Mouse (Mus musculus): ENCODE results near the gene Gja4. TPM values are rescaled to one million over a fixed set of nuclear protein-coding genes. Genes with fewer than 3 reads are reported as not detected.

The Gja4 gene
- 2.3 and 3.4 TPM in 2 replicates for polyA plus RNA-seq (2012; ENCODE audit: insufficient read depth, insufficient read length, missing spikeins)

DNA sequence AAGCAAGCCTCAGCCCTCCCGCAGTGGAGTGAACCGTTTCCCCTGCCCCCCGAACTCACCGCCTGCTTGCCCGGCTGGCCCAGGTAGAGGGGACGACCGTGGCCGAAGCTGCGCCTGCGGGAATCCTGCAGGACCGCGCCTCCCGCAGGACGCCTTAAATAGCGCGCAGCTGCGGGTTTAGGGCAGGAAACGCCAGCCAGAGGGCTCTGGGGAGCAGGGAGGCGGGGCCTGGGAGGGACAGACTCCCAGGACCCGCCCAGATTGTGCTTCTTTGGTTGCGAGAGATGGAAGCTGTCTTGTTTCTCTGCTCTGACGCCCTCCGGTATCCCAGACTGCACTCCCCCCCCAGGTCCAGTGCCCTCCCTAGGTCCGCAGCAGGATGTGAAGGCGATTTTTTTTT lies at the start of gene Gja4:
Gene Gja4, minus strand, starts transcription at position 179 of the 400 bp plus-strand sequence.
- Histone ChIP-seq H3K27ac (replicated peaks; ENCODE audit: low read depth, low read length) (peak within 1 kb of the TSS; percentile 63), H3K4me1 (ENCODE audit: control insufficient read depth, insufficient read depth, insufficient read length, low read length) (no peaks in the 10 kb centered on the region), H3K4me3 (ENCODE audit: insufficient read depth, low read depth, low read length) (peak within 1 kb of the TSS; percentile 70)

DNA sequence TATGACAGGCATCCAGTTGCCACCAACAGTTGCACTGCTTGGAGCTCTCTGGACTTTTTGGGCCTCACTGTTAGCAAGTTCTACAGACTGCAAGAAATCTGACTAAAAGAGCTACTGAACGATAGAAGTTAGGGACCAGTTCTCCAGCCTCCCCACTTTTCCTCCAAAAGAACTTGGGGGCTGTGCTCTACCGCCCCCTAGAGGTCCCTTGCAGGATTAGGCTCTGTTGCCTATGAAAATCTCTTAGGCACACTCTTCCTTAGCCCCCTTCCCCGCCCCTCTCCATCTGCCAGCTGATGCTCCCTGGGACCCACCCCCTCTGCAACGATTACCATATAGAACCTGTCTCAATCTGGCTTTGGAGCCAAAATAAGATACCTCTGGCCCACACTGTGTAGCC lies 49.5 kb upstream of the Gja4 start:
- Histone ChIP-seq H3K4me1 (ENCODE audit: control insufficient read depth, insufficient read depth, insufficient read length, low read length) (no peaks in the 10 kb centered on the region), H3K4me3 (ENCODE audit: insufficient read depth, low read depth, low read length) (no peak overlapping the region), H3K27ac (replicated peaks; ENCODE audit: low read depth, low read length) (no peak overlapping the region)

GRCm38 (mm10) chr4:127362520-127362919 lies 48.7 kb upstream of the Gja4 start:
- Histone ChIP-seq H3K4me3 (ENCODE audit: insufficient read depth, low read depth, low read length) (no peak overlapping the region), H3K4me1 (ENCODE audit: control insufficient read depth, insufficient read depth, insufficient read length, low read length) (no peaks in the 10 kb centered on the region), H3K27ac (replicated peaks; ENCODE audit: low read depth, low read length) (no peak overlapping the region)

DNA sequence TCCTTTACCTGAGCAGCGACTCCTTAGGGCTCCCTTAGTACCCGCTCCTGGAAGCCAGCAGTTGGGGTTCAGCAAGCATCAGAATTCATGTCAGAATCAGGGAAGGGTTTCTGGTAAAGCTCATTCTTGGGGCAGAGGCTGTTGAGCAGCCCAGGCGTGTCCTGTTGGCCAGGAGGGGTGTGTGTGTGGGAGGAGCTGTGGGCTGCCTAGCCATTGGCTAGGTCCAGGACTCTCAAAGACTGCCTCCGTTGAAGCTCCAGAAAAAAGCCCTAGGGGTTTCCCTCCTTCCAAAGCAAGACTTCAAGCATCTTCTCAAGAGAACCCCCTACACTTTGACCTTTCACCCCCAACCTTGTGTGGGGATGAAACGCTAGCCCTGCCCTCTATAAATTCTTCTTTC lies 44.2 kb upstream of the Gja4 start, which contains the start of gene Gjb5:
Gene Gjb5, minus strand, starts transcription at position 164 of the 400 bp plus-strand sequence.
- no peak within 1 kb of the TSS for H3K4me3 ChIP-seq (ENCODE audit: insufficient read depth, low read depth, low read length)
- H3K4me1 ChIP-seq (ENCODE audit: control insufficient read depth, insufficient read depth, insufficient read length, low read length) = no peaks in the 10 kb centered on the region
- no peak within 1 kb of the TSS for H3K27ac ChIP-seq (replicated peaks; ENCODE audit: low read depth, low read length)

GRCm38 (mm10) chr4:127354506-127355485 lies 41.0 kb upstream of the Gja4 start:
- Histone ChIP-seq H3K4me1 (ENCODE audit: control insufficient read depth, insufficient read depth, insufficient read length, low read length) (no peaks in the 10 kb centered on the region), H3K4me3 (ENCODE audit: insufficient read depth, low read depth, low read length) (no peak overlapping the region), H3K27ac (replicated peaks; ENCODE audit: low read depth, low read length) (no peak overlapping the region)

DNA sequence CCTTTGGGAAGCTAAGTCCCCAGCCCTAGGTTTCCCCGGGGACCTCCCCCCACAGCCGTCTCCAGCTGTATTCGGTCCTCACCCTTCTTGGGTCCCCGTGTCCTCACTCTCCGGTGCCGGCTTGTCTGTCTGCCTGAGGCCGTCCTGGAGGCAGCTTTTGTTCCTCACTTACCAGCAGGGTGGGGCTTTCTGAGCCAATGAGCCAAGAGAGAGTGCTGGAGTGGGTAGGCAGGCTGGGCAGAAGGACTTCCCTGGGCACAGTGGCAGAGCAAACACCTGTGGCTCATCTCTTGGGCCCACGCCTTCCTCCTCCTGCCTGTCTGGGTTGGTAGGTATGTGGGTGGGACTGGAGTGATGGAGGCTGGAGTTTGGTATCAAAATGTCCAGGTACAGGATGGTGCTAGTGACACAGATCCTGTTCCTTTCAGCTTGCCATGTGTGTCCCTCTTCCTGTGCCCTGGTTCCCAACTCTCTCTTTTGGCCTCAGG lies 40.2 kb upstream of the Gja4 start, which contains the start of gene Gjb4:
Gene Gjb4, minus strand, starts transcription at position 131 of the 488 bp plus-strand sequence.
- H3K27ac ChIP-seq (replicated peaks; ENCODE audit: low read depth, low read length) = no peak within 1 kb of the TSS
- H3K4me1 ChIP-seq (ENCODE audit: control insufficient read depth, insufficient read depth, insufficient read length, low read length) = no peaks in the 10 kb centered on the region
- H3K4me3 ChIP-seq (ENCODE audit: insufficient read depth, low read depth, low read length) = no peak within 1 kb of the TSS

DNA sequence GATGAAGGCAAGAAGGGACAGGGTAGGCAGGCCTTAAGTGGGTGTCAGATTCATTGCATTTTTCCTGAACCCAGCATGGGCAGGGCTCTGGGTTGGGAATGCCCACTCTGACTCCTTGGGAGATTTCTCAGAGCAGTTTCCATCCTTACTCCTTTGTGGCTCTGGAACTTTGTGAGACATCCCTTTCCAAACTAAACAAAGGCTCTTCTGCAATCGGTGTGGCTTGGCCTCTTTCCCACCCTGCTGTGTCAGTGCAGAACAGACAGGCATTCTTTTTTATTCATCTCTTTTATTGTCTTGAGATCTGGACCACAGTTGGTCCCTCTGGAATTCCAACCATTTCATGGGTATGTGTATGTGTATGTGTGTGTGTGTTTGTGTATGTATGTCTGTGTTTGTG lies 38.8 kb upstream of the Gja4 start:
- no peak overlapping the region for H3K4me3 ChIP-seq (ENCODE audit: insufficient read depth, low read depth, low read length)
- H3K27ac ChIP-seq (replicated peaks; ENCODE audit: low read depth, low read length) = no peak overlapping the region
- no peaks in the 10 kb centered on the region for H3K4me1 ChIP-seq (ENCODE audit: control insufficient read depth, insufficient read depth, insufficient read length, low read length)

DNA sequence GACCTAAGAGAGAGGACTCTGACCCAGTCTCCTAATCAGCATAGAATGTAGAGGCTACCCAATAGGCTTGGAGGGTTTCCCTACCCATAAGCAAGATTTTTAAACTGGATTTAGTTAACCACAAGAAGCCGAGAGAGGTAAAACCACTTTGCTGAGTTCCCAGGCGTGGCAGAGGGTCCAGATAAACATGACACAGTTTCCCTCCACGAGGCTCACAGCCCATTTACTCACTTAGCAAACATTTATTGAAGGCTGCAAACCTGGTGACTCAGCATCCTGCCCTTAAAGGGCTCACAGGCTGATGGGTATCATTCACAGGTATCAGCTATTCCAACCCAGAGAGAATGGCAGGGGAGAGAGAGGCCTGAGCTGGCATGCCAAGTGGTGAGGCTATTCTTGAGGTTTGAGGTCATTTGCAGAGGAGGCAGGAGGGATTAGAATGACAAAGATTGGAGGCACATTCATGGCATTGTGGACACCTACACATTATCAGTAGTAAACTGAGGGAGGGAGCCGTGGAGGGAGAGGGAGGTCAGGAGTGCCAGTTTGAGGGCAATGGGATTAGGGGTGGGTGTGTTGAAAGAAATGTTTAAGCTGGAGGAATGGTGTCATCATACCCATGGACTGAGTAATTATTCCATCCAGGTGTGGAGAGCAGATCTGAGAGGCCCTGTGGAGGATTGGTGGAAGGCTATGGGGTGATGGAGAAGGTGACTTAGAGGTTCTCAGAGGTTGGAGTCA lies 35.9 kb upstream of the Gja4 start:
- H3K27ac ChIP-seq (replicated peaks; ENCODE audit: low read depth, low read length) = no peak overlapping the region
- no peaks in the 10 kb centered on the region for H3K4me1 ChIP-seq (ENCODE audit: control insufficient read depth, insufficient read depth, insufficient read length, low read length)
- H3K4me3 ChIP-seq (ENCODE audit: insufficient read depth, low read depth, low read length) = no peak overlapping the region

- H3K4me3 ChIP-seq (ENCODE audit: insufficient read depth, low read depth, low read length) = no peak overlapping the region
- no peaks in the 10 kb centered on the region for H3K4me1 ChIP-seq (ENCODE audit: control insufficient read depth, insufficient read depth, insufficient read length, low read length)
- H3K27ac ChIP-seq (replicated peaks; ENCODE audit: low read depth, low read length) = no peak overlapping the region
Measured at GRCm38 (mm10) chr4:127345000-127345399, 31.2 kb upstream of the Gja4 start.

DNA sequence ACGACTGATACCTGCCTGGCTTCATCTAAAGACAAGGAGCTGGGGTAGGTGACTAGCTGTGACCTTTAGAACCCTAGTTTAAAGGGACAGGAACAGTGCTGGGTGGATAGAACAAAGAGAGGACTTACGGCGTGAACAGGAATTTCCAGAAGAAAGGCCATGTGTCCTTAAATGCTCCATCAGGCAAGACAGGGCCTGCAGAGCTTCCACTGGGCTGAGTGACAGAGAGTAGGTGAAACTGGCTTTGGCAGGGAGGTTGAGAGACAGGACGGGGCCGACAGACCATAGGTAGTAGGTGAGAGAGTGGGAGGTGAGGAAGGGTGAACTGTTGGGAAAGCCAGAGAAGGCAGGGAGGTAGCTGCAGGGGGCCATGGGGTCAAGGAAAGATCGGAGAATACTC lies 27.5 kb upstream of the Gja4 start:
- H3K4me3 ChIP-seq (ENCODE audit: insufficient read depth, low read depth, low read length) = no peak overlapping the region
- no peaks in the 10 kb centered on the region for H3K4me1 ChIP-seq (ENCODE audit: control insufficient read depth, insufficient read depth, insufficient read length, low read length)
- no peak overlapping the region for H3K27ac ChIP-seq (replicated peaks; ENCODE audit: low read depth, low read length)

DNA sequence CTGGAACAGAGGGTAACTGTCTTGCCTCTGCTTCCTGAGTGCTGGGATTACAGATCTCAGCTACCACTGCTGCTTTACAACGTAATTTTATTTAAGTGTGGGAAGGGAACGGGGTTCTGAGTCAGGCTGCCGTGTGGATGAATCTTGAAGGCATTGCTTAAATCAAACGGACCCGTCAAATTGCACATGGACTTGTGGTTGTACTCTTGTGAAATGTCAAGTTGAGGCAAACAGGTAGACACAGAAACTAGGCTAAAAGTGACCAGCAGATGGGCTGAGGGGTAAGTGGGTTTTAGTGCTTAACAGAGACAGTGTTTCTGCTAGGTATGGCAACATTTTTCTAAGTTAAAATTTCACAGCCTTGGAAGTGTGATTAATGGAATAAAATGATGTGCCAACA lies 23.8 kb upstream of the Gja4 start:
- no peak overlapping the region for H3K4me3 ChIP-seq (ENCODE audit: insufficient read depth, low read depth, low read length)
- H3K4me1 ChIP-seq (ENCODE audit: control insufficient read depth, insufficient read depth, insufficient read length, low read length) = no peaks in the 10 kb centered on the region
- H3K27ac ChIP-seq (replicated peaks; ENCODE audit: low read depth, low read length) = no peak overlapping the region

GRCm38 (mm10) chr4:127334870-127335504 lies 21.1 kb upstream of the Gja4 start:
- Histone ChIP-seq H3K4me1 (ENCODE audit: control insufficient read depth, insufficient read depth, insufficient read length, low read length) (no peaks in the 10 kb centered on the region), H3K4me3 (ENCODE audit: insufficient read depth, low read depth, low read length) (no peak overlapping the region), H3K27ac (replicated peaks; ENCODE audit: low read depth, low read length) (no peak overlapping the region)

GRCm38 (mm10) chr4:127331171-127331570 lies 17.3 kb upstream of the Gja4 start:
- Histone ChIP-seq H3K4me1 (ENCODE audit: control insufficient read depth, insufficient read depth, insufficient read length, low read length) (no peaks in the 10 kb centered on the region), H3K4me3 (ENCODE audit: insufficient read depth, low read depth, low read length) (no peak overlapping the region), H3K27ac (replicated peaks; ENCODE audit: low read depth, low read length) (no peak overlapping the region)

GRCm38 (mm10) chr4:127330181-127331100 lies 16.6 kb upstream of the Gja4 start, which contains the start of gene Gjb3:
Gjb3 (minus strand) TSS chr4:127330844.
- H3K4me3 ChIP-seq (ENCODE audit: insufficient read depth, low read depth, low read length) = no peak within 1 kb of the TSS
- no peak within 1 kb of the TSS for H3K27ac ChIP-seq (replicated peaks; ENCODE audit: low read depth, low read length)
- no peaks in the 10 kb centered on the region for H3K4me1 ChIP-seq (ENCODE audit: control insufficient read depth, insufficient read depth, insufficient read length, low read length)

Measured in brown adipose tissue, adult 24 weeks (tissue).